Mouse (Mus musculus) brown adipose tissue, adult 24 weeks (tissue): ENCODE data around the gene Cst6. TPM values are rescaled to one million over a fixed set of nuclear protein-coding genes. Genes with fewer than 3 reads are reported as not detected.

ENCODE experiments used
- H3K27ac ChIP-seq: fragments of 200-500 bp; replicated peaks from 2 replicates; pipeline ENCODE4 v1.5.1; 2012; ENCODE audit warnings: low read depth, mild to moderate bottlenecking, low read length
- H3K4me1 ChIP-seq: fragments of 200-500 bp; 2 replicates; pipeline ENCODE4 v1.6.1; 2012; ENCODE audit warnings: low read length, mixed read lengths; ENCODE audit not compliant: control insufficient read depth, insufficient read depth, insufficient read length
- H3K4me3 ChIP-seq: fragments of 200-500 bp; 2 replicates; pipeline ENCODE4 v1.5.1; 2012; ENCODE audit warnings: low read depth, mild to moderate bottlenecking, low read length, moderate library complexity; ENCODE audit not compliant: insufficient read depth
- polyA plus RNA-seq: library from polyadenylated mRNA; stranded (reverse); fragments of >200 nt; gene quantifications from 2 replicates; pipeline ENCODE4 v1.2.4, GENCODE M21; 2012; ENCODE audit not compliant: missing spikeins, insufficient read depth, insufficient read length

The Cst6 gene
- polyA plus RNA-seq, 1 experiment = 5.6 TPM

DNA sequence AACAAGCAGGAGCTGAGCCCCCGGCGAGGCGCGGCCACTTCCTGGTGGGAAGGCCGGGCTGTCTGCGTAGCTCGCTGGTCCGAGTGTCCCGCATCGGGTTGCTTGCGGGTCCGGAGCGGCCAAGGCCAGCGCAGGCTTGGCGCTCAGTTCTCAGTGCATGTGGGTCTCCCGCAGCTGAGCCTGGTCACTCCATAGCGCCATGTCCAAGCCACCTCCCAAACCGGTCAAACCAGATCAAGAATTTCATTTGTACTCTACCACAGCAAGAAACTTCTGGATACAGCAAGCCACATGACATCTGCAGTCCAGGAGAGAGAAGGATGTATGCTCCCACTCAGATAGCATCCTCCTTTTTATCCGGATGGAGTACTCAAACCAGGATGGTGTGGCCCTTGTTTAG is 21.4 kb downstream of the Cst6 start:
- no peak overlapping the region for H3K4me3 ChIP-seq
- no peak overlapping the region for H3K27ac ChIP-seq
- H3K4me1 ChIP-seq = no peaks in the 10 kb centered on the region

DNA sequence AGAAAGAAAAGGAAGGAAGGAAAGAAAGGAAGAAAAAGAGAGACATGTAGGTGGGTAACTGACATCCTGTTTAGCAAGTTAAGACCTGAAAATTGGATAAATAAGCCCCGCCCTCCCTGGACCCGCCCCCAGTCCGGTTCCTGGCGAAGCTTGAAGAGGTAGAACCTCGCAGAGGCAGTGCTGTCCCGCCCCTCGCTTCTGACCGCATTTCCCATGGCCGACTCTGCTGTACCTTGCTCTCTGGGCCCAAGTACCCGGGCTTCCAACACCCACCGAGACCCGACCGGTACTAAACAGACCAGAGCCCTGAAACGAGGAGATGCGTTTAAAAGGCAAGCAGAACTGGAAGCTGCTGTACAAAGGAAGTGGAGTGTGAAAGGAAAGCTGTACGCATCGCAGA is 25.6 kb downstream of the Cst6 start:
- H3K27ac ChIP-seq = no peak overlapping the region
- no peaks in the 10 kb centered on the region for H3K4me1 ChIP-seq
- no peak overlapping the region for H3K4me3 ChIP-seq

DNA sequence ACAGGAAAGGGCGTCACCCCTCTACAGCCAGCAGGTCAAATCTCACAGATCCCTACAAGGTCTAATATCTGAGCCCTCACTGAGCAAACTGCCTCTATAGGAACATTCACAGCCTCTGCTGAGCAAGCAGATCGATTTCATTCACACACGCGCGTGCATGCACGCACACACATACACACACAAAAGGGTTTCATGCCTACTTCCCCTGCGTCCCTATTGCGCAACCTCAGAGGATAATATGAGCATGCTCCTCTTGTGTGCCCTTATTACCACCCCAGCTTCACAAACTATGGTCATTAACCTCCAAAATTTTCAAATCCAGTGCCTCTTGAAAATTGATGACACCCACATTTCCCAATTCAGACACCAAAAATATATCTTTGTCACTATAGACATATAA is 36.2 kb downstream of the Cst6 start:
- no peaks in the 10 kb centered on the region for H3K4me1 ChIP-seq
- H3K27ac ChIP-seq = no peak overlapping the region
- H3K4me3 ChIP-seq = no peak overlapping the region

DNA sequence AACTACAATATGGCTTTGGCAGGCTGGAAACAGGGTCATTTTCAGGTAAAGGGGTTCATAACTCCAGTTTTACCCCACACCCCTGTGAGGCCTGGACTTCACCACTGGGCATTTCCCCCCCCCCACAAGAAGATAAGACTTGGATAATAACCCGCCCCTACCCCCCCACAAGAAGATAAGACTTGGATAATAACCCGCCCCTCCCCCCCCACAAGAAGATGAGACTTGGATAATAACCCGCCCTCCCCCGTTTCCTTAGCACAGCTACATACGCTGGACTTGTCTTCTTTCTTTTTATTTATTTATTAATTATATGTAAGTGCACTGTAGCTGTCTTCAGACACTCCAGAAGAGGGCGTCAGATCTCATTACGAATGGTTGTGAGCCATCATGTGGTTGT is 40.3 kb downstream of the Cst6 start:
- H3K4me1 ChIP-seq = no peaks in the 10 kb centered on the region
- H3K27ac ChIP-seq = no peak overlapping the region
- H3K4me3 ChIP-seq = no peak overlapping the region

DNA sequence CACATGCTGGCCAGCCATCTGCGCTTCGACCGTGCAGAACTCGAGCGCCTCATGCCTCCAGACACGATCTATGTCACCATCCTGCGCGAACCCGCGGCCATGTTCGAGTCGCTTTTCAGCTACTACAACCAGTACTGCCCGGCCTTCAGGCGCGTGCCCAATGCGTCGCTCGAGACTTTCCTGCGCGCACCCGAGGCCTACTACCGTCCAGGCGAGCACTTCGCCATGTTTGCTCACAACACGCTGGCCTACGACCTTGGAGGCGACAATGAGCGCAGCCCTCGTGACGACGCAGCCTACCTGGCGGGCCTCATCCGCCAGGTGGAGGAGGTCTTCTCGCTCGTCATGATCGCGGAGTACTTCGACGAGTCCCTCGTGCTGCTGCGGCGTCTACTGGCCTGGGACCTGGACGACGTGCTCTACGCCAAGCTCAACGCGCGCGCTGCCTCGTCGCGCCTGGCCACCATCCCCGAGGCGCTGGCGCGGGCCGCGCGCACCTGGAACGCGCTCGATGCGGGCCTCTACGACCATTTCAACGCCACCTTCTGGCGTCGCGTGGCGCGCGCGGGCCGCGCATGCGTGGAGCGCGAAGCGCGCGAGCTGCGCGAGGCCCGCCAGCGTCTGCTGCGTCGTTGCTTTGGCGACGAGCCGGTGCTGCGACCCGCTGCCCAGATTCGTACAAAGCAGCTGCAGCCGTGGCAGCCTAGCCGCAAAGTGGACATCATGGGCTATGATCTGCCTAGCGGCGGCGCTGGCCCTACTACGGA is 42.2 kb downstream of the Cst6 start:
- Histone ChIP-seq H3K27ac (no peak overlapping the region), H3K4me3 (peak overlapping the region; percentile 17), H3K4me1 (no peaks in the 10 kb centered on the region)

DNA sequence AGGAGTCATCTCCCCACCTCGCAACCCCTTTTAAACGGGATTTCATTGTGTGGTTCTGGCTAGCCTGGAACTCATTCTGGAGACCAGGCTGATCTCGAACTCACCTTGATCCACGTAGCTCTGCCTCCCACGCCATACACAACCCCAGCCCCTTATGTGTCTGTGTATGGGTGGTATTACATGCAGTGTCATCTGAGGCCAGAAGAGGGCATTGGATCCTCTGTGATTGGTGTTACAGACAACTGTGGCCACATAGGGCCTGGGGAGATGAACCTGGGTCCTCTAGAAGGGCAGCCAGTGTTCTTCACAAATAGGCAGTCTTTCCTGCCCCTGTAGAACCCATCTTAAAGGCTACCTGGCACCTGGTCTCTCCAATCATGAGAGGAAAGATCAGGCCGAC is 43.1 kb downstream of the Cst6 start:
- no peaks in the 10 kb centered on the region for H3K4me1 ChIP-seq
- no peak overlapping the region for H3K27ac ChIP-seq
- H3K4me3 ChIP-seq = no peak overlapping the region

DNA sequence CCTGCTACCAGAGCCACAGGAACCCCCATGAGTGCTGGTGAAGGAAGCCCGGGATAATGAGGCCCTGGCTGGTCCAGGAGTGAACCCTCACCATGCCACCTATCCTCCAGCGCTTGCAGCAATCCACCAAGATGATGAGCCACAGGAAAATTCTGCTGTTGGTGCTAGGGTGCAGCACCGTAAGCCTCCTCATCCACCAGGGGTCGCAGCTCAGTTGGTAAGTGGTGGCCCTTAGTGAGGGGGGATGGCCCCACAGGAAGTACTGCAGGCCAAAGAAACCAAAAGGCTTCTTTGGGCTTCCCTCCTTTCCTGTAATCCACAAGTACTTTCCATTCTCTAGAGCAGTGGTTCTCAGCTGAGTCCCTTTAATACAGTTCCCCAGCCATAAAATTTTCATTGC is 46.9 kb downstream of the Cst6 start:
- no peak overlapping the region for H3K27ac ChIP-seq
- H3K4me3 ChIP-seq = no peak overlapping the region
- no peaks in the 10 kb centered on the region for H3K4me1 ChIP-seq

DNA sequence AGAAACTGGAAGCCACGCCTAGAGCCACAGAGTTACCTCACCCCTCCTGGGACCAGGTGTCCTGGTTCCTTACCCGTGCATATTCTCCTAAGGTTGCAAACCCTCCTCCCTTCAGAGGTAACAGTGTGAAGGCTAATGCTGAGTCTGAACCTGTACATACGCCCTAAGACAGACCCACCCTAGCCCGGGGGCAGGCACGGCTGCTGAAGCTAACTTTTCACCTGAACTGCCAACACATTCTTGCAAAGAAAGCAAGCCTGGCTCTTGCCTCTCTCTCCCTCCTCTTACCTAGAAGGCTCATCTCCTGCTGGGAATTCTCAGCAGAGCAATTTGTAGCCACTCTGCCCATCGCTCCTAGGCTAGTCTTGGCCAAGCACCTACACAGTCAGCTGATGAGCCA is 48.8 kb downstream of the Cst6 start:
- H3K27ac ChIP-seq = no peak overlapping the region
- no peak overlapping the region for H3K4me3 ChIP-seq
- no peaks in the 10 kb centered on the region for H3K4me1 ChIP-seq

DNA sequence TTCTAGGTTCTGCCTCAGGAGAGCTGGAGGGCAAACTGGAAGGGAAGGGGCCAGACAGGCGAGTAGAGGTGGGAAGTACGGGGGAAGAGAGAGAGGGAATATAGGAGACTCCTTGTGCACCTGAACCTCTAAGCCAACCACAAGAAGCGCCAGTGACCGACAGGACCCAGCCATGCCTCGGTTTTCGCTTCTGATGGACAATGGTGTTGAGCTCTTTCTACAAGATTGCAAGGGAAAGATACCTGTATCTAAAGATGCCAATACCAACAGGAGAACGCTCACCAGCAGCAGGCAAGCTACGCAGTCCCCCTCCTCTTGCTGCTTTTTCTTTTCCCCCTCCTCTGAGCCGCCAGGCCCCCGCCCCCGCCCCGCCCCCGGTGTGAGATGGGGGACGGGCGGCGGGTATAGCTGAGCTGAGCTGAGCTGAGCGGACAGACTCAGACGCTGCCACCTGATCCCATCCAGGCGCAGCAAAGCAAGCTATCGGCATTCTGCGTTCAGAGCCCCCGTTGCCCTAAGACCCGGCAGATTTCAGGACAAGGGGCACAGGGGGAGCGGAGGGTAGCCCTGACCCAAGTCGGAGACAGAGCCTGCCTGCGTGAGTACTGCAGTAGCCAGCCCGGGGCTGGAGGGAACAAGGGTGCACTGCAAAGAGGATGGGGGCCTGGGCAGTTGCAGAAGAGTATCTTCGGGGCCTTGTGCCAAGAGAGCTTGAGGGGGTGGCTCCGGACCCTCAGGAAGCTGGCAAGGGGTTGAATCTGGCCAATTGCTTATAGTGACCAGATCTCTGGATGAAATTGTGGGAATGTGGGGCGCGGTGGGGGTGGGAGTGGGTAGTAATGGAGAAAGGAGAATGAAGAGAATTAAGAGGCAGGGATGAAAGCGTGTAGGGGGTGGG is 51.2 kb downstream of the Cst6 start, which contains the start of gene Gal3st3:
TSS of gene Gal3st3 (plus strand) at position 429 of the 898 bp plus-strand sequence.
- Histone ChIP-seq H3K4me3 (no peak within 1 kb of the TSS), H3K27ac (no peak within 1 kb of the TSS), H3K4me1 (peaks cover 6% of the 10 kb centered on the region; the same call in 1 of the 2 replicates)

DNA sequence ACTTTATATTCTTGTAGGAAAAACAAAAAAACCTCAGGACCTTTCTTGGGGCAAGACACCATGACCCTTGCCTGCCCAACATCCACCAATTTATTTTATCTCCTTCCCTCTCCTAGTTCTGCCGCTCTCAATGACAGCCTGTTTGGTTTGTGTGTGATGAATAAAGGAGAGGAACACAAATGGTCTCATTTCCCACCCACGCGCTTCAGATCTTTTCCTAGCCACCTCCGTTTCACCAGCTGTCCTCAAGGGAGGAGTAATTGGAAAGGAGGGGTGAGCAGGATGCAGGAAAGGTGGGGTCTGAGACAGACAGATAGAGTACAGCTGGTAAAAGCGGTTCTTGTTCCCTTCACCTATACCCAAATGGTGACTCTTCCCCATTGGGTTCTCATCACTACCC is 52.7 kb downstream of the Cst6 start:
- H3K4me1 ChIP-seq = peaks cover 6% of the 10 kb centered on the region; the same call in 1 of the 2 replicates
- H3K4me3 ChIP-seq = no peak overlapping the region
- no peak overlapping the region for H3K27ac ChIP-seq

DNA sequence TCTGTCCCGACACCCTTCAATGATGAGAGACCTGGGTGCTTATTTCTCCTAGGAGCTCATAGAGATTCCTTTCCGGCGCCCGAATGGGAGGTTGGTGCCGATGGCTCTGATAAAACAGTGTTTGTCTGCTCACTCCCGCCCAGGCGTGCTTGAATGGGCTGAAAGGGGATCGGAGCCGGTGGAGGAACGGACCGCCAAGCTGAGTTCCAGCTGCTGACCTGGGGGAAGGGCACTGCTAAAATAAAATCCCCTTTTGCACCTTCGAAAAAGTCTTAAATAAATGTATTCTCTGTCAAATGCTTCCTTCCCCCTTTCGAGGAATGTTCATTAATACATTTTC is 53.7 kb downstream of the Cst6 start:
- peaks cover 6% of the 10 kb centered on the region; the same call in 1 of the 2 replicates for H3K4me1 ChIP-seq
- peak overlapping the region; percentile 56 for H3K27ac ChIP-seq
- peak overlapping the region; percentile 64 for H3K4me3 ChIP-seq

DNA sequence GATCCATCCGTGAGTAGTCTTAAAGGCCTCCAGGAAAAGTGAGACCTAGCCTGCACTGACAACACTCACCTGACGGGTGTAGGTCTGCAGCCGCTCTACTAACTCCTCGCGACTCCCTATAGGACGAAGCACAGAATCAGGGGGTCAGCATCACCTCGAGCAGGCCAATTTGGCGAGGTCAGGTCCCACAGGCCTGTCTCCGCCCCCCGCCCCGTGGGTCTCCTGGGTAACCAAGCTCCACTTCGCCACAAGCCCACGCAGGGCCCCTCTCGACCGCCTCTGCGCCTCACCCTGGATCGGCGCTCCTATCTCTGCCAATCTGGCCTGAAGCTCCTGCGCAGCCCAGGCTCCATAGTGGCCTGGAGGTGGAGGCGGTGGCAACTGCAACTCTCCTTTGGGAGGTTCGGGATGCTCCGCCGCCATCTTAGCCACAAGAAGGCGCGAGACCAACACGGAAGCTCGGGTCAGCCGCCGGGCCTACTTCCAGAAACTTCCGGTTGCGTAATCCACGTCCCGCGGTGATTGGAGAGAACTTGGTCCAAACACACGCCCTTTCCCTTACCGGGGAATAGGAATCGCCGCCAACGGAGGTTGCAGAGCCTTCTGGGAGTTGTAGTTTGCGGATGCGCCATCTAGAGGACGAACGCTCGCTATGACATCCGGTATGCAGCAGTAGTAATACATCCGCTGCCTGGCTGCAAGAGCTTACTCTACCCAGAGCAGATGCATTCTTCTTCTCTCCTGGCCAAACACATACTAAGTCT is 54.2 kb downstream of the Cst6 start, which contains the start of gene Sf3b2:
TSS of gene Sf3b2 (minus strand) at position 484 of the 764 bp plus-strand sequence.
- peaks cover 6% of the 10 kb centered on the region; the same call in 1 of the 2 replicates for H3K4me1 ChIP-seq

More for the DNA sequence above, 54.2 kb downstream of the Cst6 start, which contains the start of gene Sf3b2:
- peak within 1 kb of the TSS; percentile 78 for H3K27ac ChIP-seq
- H3K4me3 ChIP-seq = peak within 1 kb of the TSS; percentile 89
